Mouse (Mus musculus) testis, adult 2 months (tissue): Measurements from ENCODE around the gene Nol12. TPM values are rescaled to one million over a fixed set of nuclear protein-coding genes. Genes with fewer than 3 reads are reported as not detected.

Experiments
- H3K27ac ChIP-seq: fragments of 200-500 bp; 2 replicates; pipeline ENCODE4 v1.5.1; 2012; ENCODE audit warnings: low read depth, low read length; ENCODE audit not compliant: control insufficient read depth, insufficient read depth
- H3K27me3 ChIP-seq: fragments of 200-500 bp; 2 replicates; pipeline ENCODE4 v1.6.1; 2012; ENCODE audit warnings: mild to moderate bottlenecking, low read length, moderate library complexity; ENCODE audit not compliant: control insufficient read depth, insufficient read depth
- H3K36me3 ChIP-seq: fragments of 200-500 bp; 2 replicates; pipeline ENCODE4 v1.6.1; 2012; ENCODE audit warnings: mild to moderate bottlenecking, low read length; ENCODE audit not compliant: control insufficient read depth, insufficient read depth
- H3K4me1 ChIP-seq: fragments of 200-500 bp; 2 replicates; pipeline ENCODE4 v1.6.1; 2012; ENCODE audit warnings: low read length; ENCODE audit not compliant: control insufficient read depth, insufficient read depth
- H3K4me3 ChIP-seq: fragments of 200-500 bp; 2 replicates; pipeline ENCODE4 v1.5.1; 2012; ENCODE audit warnings: low read depth, mild to moderate bottlenecking, low read length, moderate library complexity, mixed read lengths; ENCODE audit not compliant: control insufficient read depth
- CTCF ChIP-seq: fragments of 200-500 bp; IDR thresholded peaks from 2 replicates; pipeline ENCODE4 v1.5.1; 2012; ENCODE audit warnings: low read depth, mild to moderate bottlenecking, inconsistent platforms, low read length, moderate library complexity; ENCODE audit not compliant: control insufficient read depth, insufficient read depth, insufficient replicate concordance
- POLR2A ChIP-seq: fragments of 200-500 bp; IDR thresholded peaks from 2 replicates; pipeline ENCODE4 v1.6.1; 2012; ENCODE audit warnings: low read depth, mild to moderate bottlenecking, inconsistent platforms, low read length, moderate library complexity; ENCODE audit not compliant: control insufficient read depth
- polyA plus RNA-seq: library from polyadenylated mRNA; depleted of rRNA; stranded (reverse); fragments of >200 nt; gene quantifications from 2 replicates; pipeline ENCODE4 v1.2.3, GENCODE M21; 2012; rRNA removed

The Nol12 gene
- polyA plus RNA-seq, 1 experiment: 40.7 TPM

- Histone ChIP-seq H3K27ac (no peak overlapping the region), H3K4me3 (no peak overlapping the region), H3K27me3 (no peaks in the 10 kb centered on the region), H3K36me3 (no peaks in the 10 kb centered on the region), H3K4me1 (peaks cover 18% of the 10 kb centered on the region)
- TF ChIP-seq CTCF (no peak), POLR2A (no peak)
Measured at GRCm38 (mm10) chr15:78986536-78987220, 51.9 kb downstream of the Nol12 start.

- Histone ChIP-seq H3K27ac (no peak overlapping the region), H3K36me3 (no peaks in the 10 kb centered on the region), H3K4me3 (no peak overlapping the region), H3K27me3 (no peaks in the 10 kb centered on the region), H3K4me1 (peaks cover 6% of the 10 kb centered on the region)
- TF ChIP-seq POLR2A (no peak), CTCF (no peak)
Measured at GRCm38 (mm10) chr15:78988499-78988971, 53.8 kb downstream of the Nol12 start.

DNA sequence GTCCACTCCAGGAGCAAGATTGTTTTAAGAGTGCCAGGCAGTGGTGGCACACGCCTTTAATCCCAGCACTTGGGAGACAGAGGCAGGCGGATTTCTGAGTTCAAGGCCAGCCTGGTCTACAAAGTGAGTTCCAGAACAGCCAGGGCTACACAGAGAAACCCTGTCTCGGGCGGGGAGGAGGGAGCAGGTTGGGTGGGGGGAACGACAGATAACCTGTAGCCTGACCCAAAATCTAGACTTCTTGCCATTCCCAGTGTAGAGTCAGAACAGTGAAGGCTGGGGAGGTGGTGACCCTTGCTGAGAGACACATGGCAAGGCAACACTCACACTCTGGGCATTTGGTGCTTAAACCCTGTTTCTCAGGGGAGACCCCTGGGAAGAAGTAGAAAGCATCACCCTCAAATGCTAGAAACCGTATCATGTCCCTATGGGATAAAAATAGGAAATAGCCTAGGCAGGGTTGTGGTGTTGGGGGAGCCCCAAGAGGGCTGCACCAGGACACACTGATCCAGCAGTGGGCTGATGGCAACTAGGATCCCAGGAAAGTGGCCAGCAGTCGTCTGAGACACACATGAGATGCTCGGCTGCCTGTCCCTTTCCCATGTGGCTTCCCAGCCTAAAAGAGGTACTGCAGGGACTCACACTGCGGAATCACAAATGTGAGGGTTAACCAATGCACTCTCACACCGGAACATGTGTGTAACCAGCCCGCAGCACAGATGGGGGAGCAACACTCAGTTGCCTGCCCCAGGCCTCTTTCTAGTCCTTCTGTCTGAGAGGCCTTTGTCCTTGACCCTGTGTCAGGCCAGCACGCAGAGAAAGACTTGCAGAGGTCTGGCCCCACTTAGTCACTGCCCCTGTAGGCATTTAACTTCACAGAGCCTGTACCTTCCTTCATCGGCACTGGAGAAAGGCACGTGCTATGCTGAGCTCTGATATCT is 54.7 kb downstream of the Nol12 start:
- H3K27me3 ChIP-seq: no peaks in the 10 kb centered on the region
- H3K36me3 ChIP-seq: peaks cover 2% of the 10 kb centered on the region; the same call in 1 of the 2 replicates
- no peak overlapping the region for H3K4me3 ChIP-seq
- no peak overlapping the region for H3K27ac ChIP-seq
- no peaks in the 10 kb centered on the region for H3K4me1 ChIP-seq
- TF ChIP-seq CTCF (no peak), POLR2A (no peak)

DNA sequence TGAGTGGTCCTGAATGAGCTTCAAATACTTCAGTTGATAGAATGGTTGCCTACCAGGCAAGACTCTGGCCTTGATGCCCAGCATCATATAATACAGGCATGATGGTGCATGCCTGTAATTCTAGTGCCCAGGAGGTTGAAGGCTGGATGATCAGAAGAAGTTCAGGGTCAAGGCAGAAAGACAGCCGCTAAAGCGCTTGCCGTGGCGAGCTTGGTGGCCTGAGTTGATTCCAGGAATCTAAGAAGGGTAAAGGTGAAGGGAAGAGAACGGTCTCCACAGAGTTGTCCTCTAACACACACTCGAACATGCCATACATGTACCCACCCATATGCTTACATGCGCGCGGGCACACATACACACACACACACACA is 55.3 kb downstream of the Nol12 start:
- Histone ChIP-seq H3K36me3 (peaks cover 2% of the 10 kb centered on the region; the same call in 1 of the 2 replicates), H3K4me1 (no peaks in the 10 kb centered on the region), H3K27ac (no peak overlapping the region), H3K27me3 (no peaks in the 10 kb centered on the region), H3K4me3 (no peak overlapping the region)
- TF ChIP-seq CTCF (no peak), POLR2A (no peak)

GRCm38 (mm10) chr15:78990970-78991525 is 56.3 kb downstream of the Nol12 start:
- H3K4me3 ChIP-seq: no peak overlapping the region
- TF ChIP-seq POLR2A: no peak
- no peak for TF ChIP-seq CTCF
- no peaks in the 10 kb centered on the region for H3K27me3 ChIP-seq
- peaks cover 2% of the 10 kb centered on the region; the same call in 1 of the 2 replicates for H3K36me3 ChIP-seq
- H3K4me1 ChIP-seq: no peaks in the 10 kb centered on the region; the same call in 1 of the 2 replicates
- no peak overlapping the region for H3K27ac ChIP-seq

GRCm38 (mm10) chr15:78992235-78992634 is 57.5 kb downstream of the Nol12 start:
- Histone ChIP-seq H3K27me3 (no peaks in the 10 kb centered on the region), H3K27ac (no peak overlapping the region), H3K4me1 (no peaks in the 10 kb centered on the region; the same call in 1 of the 2 replicates), H3K4me3 (no peak overlapping the region), H3K36me3 (peaks cover 2% of the 10 kb centered on the region; the same call in 1 of the 2 replicates)
- no peak for TF ChIP-seq POLR2A
- peak; percentile 50; the same call in 1 of the 2 replicates for TF ChIP-seq CTCF

DNA sequence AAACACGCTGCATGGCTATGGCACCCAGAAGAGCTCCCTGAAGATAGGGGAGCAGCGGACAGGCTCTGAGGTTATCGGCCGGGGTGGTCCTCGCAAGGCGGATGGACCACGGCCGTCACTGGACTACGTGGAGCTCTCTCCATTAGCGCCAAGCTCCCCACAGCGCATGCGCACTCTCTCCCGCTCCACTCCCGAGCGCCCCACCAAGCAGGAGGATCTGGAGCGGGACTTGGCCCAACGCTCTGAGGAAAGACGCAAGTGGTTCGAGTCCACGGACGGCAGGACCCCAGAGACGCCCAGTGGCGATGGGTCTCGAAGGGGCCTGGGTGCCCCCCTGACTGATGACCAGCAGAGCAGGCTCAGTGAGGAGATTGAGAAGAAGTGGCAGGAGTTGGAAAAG is 58.2 kb downstream of the Nol12 start:
- no peak for TF ChIP-seq POLR2A
- no peak for TF ChIP-seq CTCF
- no peaks in the 10 kb centered on the region; the same call in 1 of the 2 replicates for H3K4me1 ChIP-seq
- no peak overlapping the region for H3K27ac ChIP-seq
- no peak overlapping the region for H3K4me3 ChIP-seq
- H3K27me3 ChIP-seq: no peaks in the 10 kb centered on the region
- peaks cover 2% of the 10 kb centered on the region; the same call in 1 of the 2 replicates for H3K36me3 ChIP-seq

Other genes with a start within 250 kb of the Nol12 start
- 6.7 and 6.9 TPM in 2 replicates for gene Elfn2, start 216.2 kb upstream of the Nol12 start, polyA plus RNA-seq
- gene Mfng, start 161.5 kb upstream of the Nol12 start, polyA plus RNA-seq: 0.75 and 0.97 TPM in 2 replicates
- 5.0 and 5.9 TPM in 2 replicates for gene Card10, start 131.9 kb upstream of the Nol12 start, polyA plus RNA-seq
- gene Cdc42ep1, start 92.3 kb upstream of the Nol12 start, polyA plus RNA-seq: 2.5 and 2.9 TPM in 2 replicates
- gene Lgals2, start 79.4 kb upstream of the Nol12 start, polyA plus RNA-seq: 2.2 and 2.8 TPM in 2 replicates
- gene Gga1, start 57.7 kb upstream of the Nol12 start, polyA plus RNA-seq: 69.9 and 82.1 TPM in 2 replicates
- gene Gm49510, start 35.3 kb upstream of the Nol12 start, polyA plus RNA-seq: not detected in 2 replicates
- 3.3 and 3.5 TPM in 2 replicates for gene Sh3bp1, start 35.2 kb upstream of the Nol12 start, polyA plus RNA-seq
- gene Pdxp, start 21.0 kb upstream of the Nol12 start, polyA plus RNA-seq: 3.6 and 3.8 TPM in 2 replicates
- gene Lgals1, start 8.2 kb upstream of the Nol12 start, polyA plus RNA-seq: 92.0 and 106 TPM in 2 replicates
- 19.4 and 22.6 TPM in 2 replicates for gene Triobp, start 12.8 kb downstream of the Nol12 start, polyA plus RNA-seq
- 9.7 and 11.5 TPM in 2 replicates for gene H1f0, start 93.5 kb downstream of the Nol12 start, polyA plus RNA-seq
- not detected in 2 replicates for gene Galr3, start 107.0 kb downstream of the Nol12 start, polyA plus RNA-seq
- gene Ankrd54, start 128.0 kb downstream of the Nol12 start, polyA plus RNA-seq: 292 and 336 TPM in 2 replicates
- gene Eif3l, start 140.2 kb downstream of the Nol12 start, polyA plus RNA-seq: 110 and 117 TPM in 2 replicates
- gene Micall1, start 174.0 kb downstream of the Nol12 start, polyA plus RNA-seq: 75.8 and 85.0 TPM in 2 replicates
- gene Polr2f, start 206.1 kb downstream of the Nol12 start, polyA plus RNA-seq: 41.1 and 42.2 TPM in 2 replicates
- gene 1700088E04Rik, start 206.3 kb downstream of the Nol12 start, polyA plus RNA-seq: 115 and 133 TPM in 2 replicates
- gene Sox10, start 230.3 kb downstream of the Nol12 start, polyA plus RNA-seq: 1.5 and 1.6 TPM in 2 replicates